Mouse (Mus musculus) erythroblast, adult 5-6 weeks (primary cell): ENCODE results near the gene Kmt2b. TPM values are rescaled to one million over a fixed set of nuclear protein-coding genes. Genes with fewer than 3 reads are reported as not detected.

Experiments used
- ATAC-seq: replicated peaks from 2 replicates; pipeline ENCODE4 v1.8.0; 2016; ENCODE audit warnings: moderate number of reproducible peaks, mild to moderate bottlenecking, moderate TSS enrichment, inconsistent platforms; ENCODE audit not compliant: poor library complexity, low FRiP score, severe bottlenecking
- total RNA-seq, 2 experiments: library from RNA; stranded (forward) in 1 of 2; stranded (reverse) in 1 of 2; fragments of 150-400 nt in 1 of 2; fragments of 200-764, 138-1000 nt in 1 of 2; gene quantifications; 2 replicates each; pipeline versions ENCODE4 v1.2.3 to v1.2.4; 2015 to 2017; ENCODE audit warnings: low replicate concordance in 2 of 2

The Kmt2b gene
- total RNA-seq, 2 experiments from 2014 or later, result 14.9 to 35.0 TPM

- no peak for ATAC-seq
Measured at GRCm38 (mm10) chr7:30579950-30580349, 8.6 kb downstream of the Kmt2b start.

GRCm38 (mm10) chr7:30572969-30573368 lies 15.6 kb downstream of the Kmt2b start:
- peak; percentile 89 for ATAC-seq

- ATAC-seq, result peak; percentile 48
Measured at GRCm38 (mm10) chr7:30572389-30572788, 16.1 kb downstream of the Kmt2b start.

GRCm38 (mm10) chr7:30567555-30567954 lies 21.0 kb downstream of the Kmt2b start:
- ATAC-seq, result no peak

- ATAC-seq, result no peak
Measured at GRCm38 (mm10) chr7:30566033-30566432, 22.5 kb downstream of the Kmt2b start.

GRCm38 (mm10) chr7:30564970-30565571 lies 23.5 kb downstream of the Kmt2b start, which contains the start of gene Igflr1:
Gene Igflr1 (plus strand): TSS chr7:30565427.
- no peak for ATAC-seq

GRCm38 (mm10) chr7:30563906-30564280 lies 24.6 kb downstream of the Kmt2b start:
- ATAC-seq, result peak; percentile 16

GRCm38 (mm10) chr7:30563117-30563905 lies 25.2 kb downstream of the Kmt2b start, which contains the start of the genes U2af1l4, Gm49396 and Psenen:
Gene U2af1l4 (plus strand): TSS chr7:30563301.
Gene Gm49396 (plus strand): TSS chr7:30563344.
Gene Psenen (minus strand): TSS chr7:30563627.
- ATAC-seq, result peak; percentile 75

GRCm38 (mm10) chr7:30562526-30563116 lies 25.9 kb downstream of the Kmt2b start:
- ATAC-seq, result peak; percentile 17

- ATAC-seq, result no peak
Measured at GRCm38 (mm10) chr7:30560296-30560695, 28.2 kb downstream of the Kmt2b start.

GRCm38 (mm10) chr7:30559443-30559954 lies 29.0 kb downstream of the Kmt2b start, which contains the start of gene Lin37:
Gene Lin37 (minus strand): TSS chr7:30559838.
- ATAC-seq, result peak; percentile 71

- peak; percentile 50 for ATAC-seq
Measured at GRCm38 (mm10) chr7:30558656-30559442, 29.7 kb downstream of the Kmt2b start.

GRCm38 (mm10) chr7:30557901-30558514 lies 30.5 kb downstream of the Kmt2b start:
- no peak for ATAC-seq

GRCm38 (mm10) chr7:30556894-30557536 lies 31.5 kb downstream of the Kmt2b start:
- no peak for ATAC-seq

- ATAC-seq, result no peak
Measured at GRCm38 (mm10) chr7:30553810-30554584, 34.5 kb downstream of the Kmt2b start.

GRCm38 (mm10) chr7:30553021-30553589 lies 35.4 kb downstream of the Kmt2b start:
- peak; percentile 19; the same call in 1 of the 2 replicates for ATAC-seq
